Mouse (Mus musculus) liver, embryonic 13.5 days (tissue): ENCODE results near the gene Phb2. TPM values are rescaled to one million over a fixed set of nuclear protein-coding genes. Genes with fewer than 3 reads are reported as not detected.

ENCODE experiments used
- ATAC-seq: fragments of 200-750 bp; cut with Nextera tagmentation; 2 replicates; pipeline ENCODE4 v1.8.0; 2017; ENCODE audit warnings: low read depth, mild to moderate bottlenecking, moderate number of reproducible peaks, moderate library complexity
- DNase-seq: peaks from one replicate; pipeline ENCODE4 v3.0.0; 2022
- H3K27ac ChIP-seq: fragments of 300-500 bp; sonication (generic); 2 replicates; pipeline ENCODE4 v1.5.1; 2015; ENCODE audit warnings: moderate library complexity, mild to moderate bottlenecking, inconsistent platforms
- H3K27me3 ChIP-seq: fragments of 300-500 bp; sonication (generic); 2 replicates; pipeline ENCODE4 v1.6.1; 2015; ENCODE audit warnings: mild to moderate bottlenecking, inconsistent platforms
- H3K36me3 ChIP-seq: fragments of 300-500 bp; sonication (generic); 2 replicates; pipeline ENCODE4 v1.6.1; 2015; ENCODE audit warnings: mild to moderate bottlenecking, inconsistent platforms
- H3K4me1 ChIP-seq: fragments of 300-500 bp; sonication (generic); replicated peaks from 2 replicates; pipeline ENCODE4 v1.6.1; 2015; ENCODE audit warnings: inconsistent platforms
- H3K4me2 ChIP-seq: fragments of 300-500 bp; sonication (generic); 2 replicates; pipeline ENCODE4 v1.6.1; 2015; ENCODE audit warnings: inconsistent platforms, mild to moderate bottlenecking, moderate library complexity
- H3K4me3 ChIP-seq: fragments of 300-500 bp; sonication (generic); replicated peaks from 2 replicates; pipeline ENCODE4 v1.5.1; 2015; ENCODE audit warnings: mild to moderate bottlenecking, inconsistent platforms
- H3K9ac ChIP-seq: fragments of 300-500 bp; sonication (generic); 2 replicates; pipeline ENCODE4 v1.6.1; 2015; ENCODE audit warnings: mild to moderate bottlenecking, inconsistent platforms
- H3K9me3 ChIP-seq: fragments of 300-500 bp; sonication (generic); replicated peaks from 2 replicates; pipeline ENCODE4 v1.6.1; 2016; ENCODE audit warnings: inconsistent platforms
- WGBS: fragments of 180-500 bp; shearing (Covaris S2); methylation state at CpG from one replicate; pipeline ENCODE4 v1.1.7; 2015; ENCODE audit not compliant: insufficient replicate concordance; 5-methylcytosine and 5-hydroxymethylcytosine counted together
- polyA plus RNA-seq: library from polyadenylated mRNA; unstranded; fragments of >200 nt; fragmentation: Nextera tagmentation; extraction: Ambion mirVana; gene quantifications from 2 replicates; pipeline ENCODE4 v1.2.1, GENCODE M21; 2015

Phb2 gene
- polyA plus RNA-seq, 1 experiment from 2014 or later = 356 TPM

DNA sequence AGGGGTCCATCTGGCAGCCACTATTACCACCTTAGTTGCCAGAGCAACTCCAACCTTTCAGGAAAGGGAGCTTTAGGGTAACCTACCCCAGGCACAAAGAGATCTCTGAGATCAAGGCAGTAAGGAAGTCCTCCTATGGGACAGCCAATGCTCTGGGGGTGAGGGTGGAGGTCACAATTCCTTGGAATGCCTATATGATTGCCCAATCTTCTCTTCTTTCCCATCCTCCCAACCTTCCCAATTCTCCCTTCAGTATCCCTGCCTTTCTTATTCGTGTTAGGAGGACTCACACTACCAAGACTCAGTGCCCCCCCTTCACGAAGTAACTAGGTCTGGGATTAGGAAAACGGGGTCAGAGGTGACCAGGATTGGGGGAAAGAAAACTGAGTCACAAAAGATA is 43.2 kb downstream of the Phb2 start:
- Histone ChIP-seq H3K9ac (peak overlapping the region; percentile 74), H3K36me3 (no peaks in the 10 kb centered on the region), H3K4me3 (peak overlapping the region; percentile 67), H3K4me2 (peak overlapping the region; percentile 81), H3K27me3 (peaks cover 79% of the 10 kb centered on the region), H3K9me3 (no peaks in the 10 kb centered on the region), H3K27ac (no peak overlapping the region), H3K4me1 (peaks cover 41% of the 10 kb centered on the region)
- ATAC-seq (no peak), DNase-seq (no peak)
- 17% methylated on average over 3 of the region's 3 CpGs for WGBS

DNA sequence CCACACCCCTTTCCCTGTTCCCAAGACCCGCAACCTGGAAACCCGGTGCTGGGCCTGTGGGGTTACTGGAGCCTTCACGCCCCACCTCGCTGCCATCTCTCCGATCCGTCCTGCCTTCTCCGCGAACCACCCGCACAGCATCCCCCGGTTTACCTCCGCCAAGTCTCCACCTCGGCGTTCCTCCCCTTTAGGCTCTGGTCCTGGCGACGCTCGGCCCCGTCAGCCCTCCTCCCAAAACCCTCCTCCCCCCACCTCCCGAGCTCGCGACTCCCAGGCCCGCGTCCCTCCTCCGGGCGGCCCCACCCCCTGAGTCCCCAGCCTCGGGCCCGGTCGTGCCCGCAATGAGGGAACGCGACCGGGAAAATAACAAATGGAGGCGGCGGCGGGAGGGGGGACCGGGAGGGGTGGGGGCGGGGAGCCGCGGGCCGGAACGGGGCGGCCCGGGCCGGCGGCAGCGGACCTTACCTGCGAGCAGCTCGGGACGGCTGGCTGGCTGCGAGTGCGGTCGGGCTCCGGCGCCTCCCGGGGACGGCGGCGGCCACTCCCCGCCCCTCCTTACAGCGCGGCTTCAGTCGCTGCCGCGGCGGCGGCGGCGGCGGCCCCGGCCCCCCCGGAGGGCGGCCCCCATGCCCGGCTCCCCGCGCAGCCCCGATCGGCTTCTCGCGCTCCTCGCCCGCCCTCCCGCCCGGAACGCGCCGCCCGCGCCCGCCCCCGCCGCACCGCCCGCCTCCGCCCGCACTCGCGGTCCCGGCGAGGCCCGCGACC is 43.9 kb downstream of the Phb2 start, which contains the start of the genes Gm45234 and Atn1:
Gene Gm45234 (minus strand): TSS at position 191 of the 765 bp plus-strand sequence.
Gene Atn1 (minus strand): TSS at position 694 of the 765 bp plus-strand sequence.
- Histone ChIP-seq H3K4me2 (peak within 1 kb of the TSS; percentile 81), H3K27me3 (peaks cover 86% of the 10 kb centered on the region), H3K27ac (peak within 1 kb of the TSS; percentile 73), H3K9me3 (no peaks in the 10 kb centered on the region), H3K36me3 (no peaks in the 10 kb centered on the region), H3K4me3 (peak within 1 kb of the TSS; percentile 67), H3K9ac (peak within 1 kb of the TSS; percentile 74), H3K4me1 (peaks cover 41% of the 10 kb centered on the region)
- no peak for DNase-seq
- ATAC-seq = peak; percentile 57
- under 1% methylated on average over 69 of the region's 100 CpGs for WGBS

DNA sequence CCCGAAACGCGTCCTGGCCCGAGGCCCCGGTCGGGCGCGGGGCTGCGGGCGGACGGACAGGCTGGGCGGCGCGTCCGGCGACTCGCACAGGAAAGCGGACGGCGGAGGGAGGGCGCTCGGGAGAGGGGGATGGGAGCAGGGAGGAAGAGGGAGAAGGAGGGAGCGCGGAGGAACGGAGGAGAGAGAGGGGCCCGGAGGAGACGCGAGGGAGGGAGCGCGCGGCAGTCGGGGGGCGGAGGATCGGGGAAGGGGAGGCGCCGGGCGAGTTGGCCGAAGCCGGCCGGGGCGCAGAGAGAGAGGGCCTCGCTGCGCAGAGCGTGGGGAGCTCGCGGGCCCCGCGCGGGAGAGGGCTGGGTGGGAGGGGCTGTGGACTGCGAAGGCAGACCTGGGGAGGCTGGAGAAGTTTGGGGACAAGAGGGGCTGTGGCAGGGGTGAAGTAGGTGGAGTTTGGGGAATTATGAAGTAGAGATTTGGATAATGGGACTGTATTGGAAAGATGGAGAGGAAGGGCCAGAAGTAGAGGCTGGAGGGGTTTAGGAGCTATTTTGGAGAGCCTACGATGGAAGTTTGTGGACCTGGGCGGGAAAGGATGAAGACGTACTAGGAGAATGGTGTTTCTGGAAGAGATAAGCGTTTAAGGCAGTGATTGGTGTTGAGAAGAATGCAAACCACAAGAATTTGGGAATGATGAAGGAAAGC is 44.7 kb downstream of the Phb2 start:
- Histone ChIP-seq H3K4me1 (peaks cover 38% of the 10 kb centered on the region), H3K9ac (peak overlapping the region; percentile 74), H3K4me2 (peak overlapping the region; percentile 81), H3K4me3 (peak overlapping the region; percentile 67), H3K9me3 (no peaks in the 10 kb centered on the region), H3K36me3 (no peaks in the 10 kb centered on the region), H3K27me3 (peaks cover 94% of the 10 kb centered on the region), H3K27ac (peak overlapping the region; percentile 73)
- ATAC-seq = peak; percentile 39; the same call in 1 of the 2 replicates
- WGBS = 2% methylated on average over 40 of the region's 54 CpGs
- DNase-seq = no peak

DNA sequence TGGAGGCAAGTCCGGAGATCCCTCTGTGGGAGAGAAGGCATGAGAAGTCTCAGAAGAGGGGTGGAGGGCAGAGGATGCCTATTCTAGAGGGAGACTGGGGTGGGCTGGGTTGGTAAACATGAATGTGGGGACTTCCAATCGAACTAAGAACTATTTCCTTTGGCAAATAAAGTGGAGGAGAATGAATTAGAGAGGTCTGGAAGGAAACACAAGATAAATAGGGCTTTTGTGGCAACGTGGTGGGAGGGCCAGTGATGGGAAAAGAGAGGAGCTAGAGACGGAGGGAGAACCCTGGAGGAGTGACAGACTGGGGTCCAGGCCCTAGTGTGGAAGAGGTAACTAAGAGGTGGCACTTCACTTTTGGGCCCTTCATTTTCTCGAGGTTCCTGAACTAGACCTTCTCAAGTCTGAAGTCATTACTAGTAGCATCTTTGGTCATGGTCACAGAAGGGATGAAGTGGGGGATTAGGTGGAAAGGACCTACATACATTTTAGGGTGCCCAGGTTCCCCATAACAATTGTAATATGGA is 45.3 kb downstream of the Phb2 start:
- Histone ChIP-seq H3K9me3 (no peaks in the 10 kb centered on the region), H3K4me2 (peak overlapping the region; percentile 81), H3K36me3 (no peaks in the 10 kb centered on the region), H3K27me3 (peaks cover 98% of the 10 kb centered on the region), H3K4me3 (peak overlapping the region; percentile 67), H3K27ac (0 out of 2 replicates have a peak overlapping the region, but pooled peaks have one; percentile 47), H3K4me1 (peaks cover 38% of the 10 kb centered on the region), H3K9ac (0 out of 2 replicates have a peak overlapping the region, but pooled peaks have one; percentile 74)
- ATAC-seq (no peak), DNase-seq (no peak)
- 25% methylated on average over 5 of the region's 5 CpGs for WGBS

DNA sequence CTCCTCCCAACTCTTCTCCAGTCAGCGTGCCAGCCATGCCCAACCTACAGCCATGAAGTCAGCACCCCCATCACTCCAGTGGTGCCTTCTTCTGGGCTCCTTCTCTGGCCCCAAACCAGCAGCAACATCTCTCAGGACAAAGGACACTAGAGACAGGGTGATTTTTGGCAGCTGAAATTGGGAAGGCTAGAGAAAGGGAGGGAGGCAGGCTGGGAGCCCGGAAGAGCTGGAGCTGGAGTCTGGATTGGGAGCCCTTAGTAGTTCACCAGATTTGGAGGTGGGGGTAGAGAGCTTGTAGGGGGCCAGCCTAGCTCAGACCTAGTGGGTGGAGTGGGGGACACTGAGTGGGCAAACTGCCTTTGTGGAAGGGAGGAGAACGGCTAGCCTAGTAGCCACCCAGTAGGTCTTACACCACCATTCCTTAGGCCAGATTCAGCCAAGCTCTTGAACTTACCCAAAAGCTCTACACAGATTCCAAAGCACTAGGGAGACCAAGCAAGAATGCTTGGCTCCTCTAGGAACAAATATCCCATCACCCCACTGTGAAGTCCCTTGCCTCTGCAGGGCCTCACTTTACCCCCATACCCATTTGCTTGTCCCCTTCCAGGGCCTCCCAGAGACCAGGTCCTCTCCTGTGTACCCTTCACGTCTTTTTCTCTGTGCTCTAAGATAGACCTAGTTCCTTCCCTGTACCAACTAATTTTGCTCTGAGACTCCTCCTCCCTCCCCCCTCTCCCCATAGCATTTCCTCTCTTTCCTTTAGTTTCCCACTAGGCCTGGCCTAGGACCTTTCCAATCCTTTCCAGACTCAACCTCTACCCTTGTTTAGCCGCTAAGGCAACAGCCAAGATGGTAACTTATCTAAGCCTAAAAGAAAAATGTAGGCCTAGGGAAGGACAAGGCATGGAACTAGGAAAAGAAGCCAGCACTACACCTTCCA is 46.0 kb downstream of the Phb2 start:
- DNase-seq = no peak
- Histone ChIP-seq H3K4me1 (peaks cover 38% of the 10 kb centered on the region), H3K9me3 (no peaks in the 10 kb centered on the region), H3K4me2 (peak overlapping the region; percentile 81), H3K27ac (peak overlapping the region; percentile 47; the same call in 1 of the 2 replicates), H3K9ac (no peak overlapping the region), H3K36me3 (no peaks in the 10 kb centered on the region), H3K27me3 (peaks cover 100% of the 10 kb centered on the region), H3K4me3 (peak overlapping the region; percentile 67; the same call in 1 of the 2 replicates)
- ATAC-seq = no peak
- 51% methylated on average over 5 of the region's 5 CpGs for WGBS

DNA sequence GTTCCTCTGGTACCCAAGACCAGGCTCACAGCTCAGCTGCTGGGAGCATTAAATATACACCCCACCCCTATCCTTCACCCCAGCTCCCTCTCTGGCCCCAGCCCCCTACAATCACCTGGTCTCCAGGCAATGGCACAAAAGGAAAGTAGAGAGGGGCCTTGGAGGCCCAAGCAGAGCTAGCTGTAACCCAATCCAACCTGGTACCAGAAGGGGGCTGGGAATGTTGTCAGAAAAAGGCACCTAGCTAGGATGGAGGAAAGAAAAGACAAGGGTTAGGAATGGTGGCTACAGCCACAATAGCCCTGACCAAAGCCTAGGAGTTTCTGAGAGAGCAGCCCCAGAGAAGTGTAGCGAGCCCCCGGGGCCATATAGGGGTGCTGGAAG is 46.7 kb downstream of the Phb2 start:
- Histone ChIP-seq H3K27ac (peak overlapping the region; percentile 47; the same call in 1 of the 2 replicates), H3K4me2 (peak overlapping the region; percentile 23; the same call in 1 of the 2 replicates), H3K4me1 (peaks cover 38% of the 10 kb centered on the region), H3K36me3 (no peaks in the 10 kb centered on the region), H3K27me3 (peaks cover 100% of the 10 kb centered on the region), H3K9me3 (no peaks in the 10 kb centered on the region), H3K4me3 (no peak overlapping the region), H3K9ac (no peak overlapping the region)
- ATAC-seq (no peak), DNase-seq (no peak)
- 46% methylated on average over 2 of the region's 2 CpGs for WGBS

DNA sequence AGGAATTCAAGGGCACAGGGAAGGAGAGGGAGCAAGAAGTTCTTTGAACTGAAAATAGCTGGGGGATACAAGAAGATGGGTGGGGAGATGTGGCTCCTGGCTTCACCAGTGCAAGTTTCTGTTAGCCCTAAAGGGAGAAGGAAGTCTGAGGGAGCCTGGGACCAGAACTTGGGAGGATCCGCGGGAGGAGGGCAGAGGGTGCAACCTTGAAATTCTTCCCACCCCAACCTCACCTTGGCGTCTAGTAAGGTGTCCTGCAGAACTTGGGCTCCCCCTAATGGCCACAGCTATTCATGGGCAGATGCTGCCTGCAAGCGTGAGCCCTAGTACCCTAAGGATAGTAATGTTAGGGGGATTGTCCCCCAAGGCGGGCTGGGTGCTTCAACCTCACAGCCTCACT is 47.1 kb downstream of the Phb2 start:
- Histone ChIP-seq H3K9ac (no peak overlapping the region), H3K4me2 (peak overlapping the region; percentile 23; the same call in 1 of the 2 replicates), H3K27me3 (peaks cover 100% of the 10 kb centered on the region), H3K27ac (no peak overlapping the region), H3K4me3 (no peak overlapping the region), H3K9me3 (no peaks in the 10 kb centered on the region), H3K36me3 (no peaks in the 10 kb centered on the region), H3K4me1 (peaks cover 35% of the 10 kb centered on the region)
- peak; percentile 36; the same call in 1 of the 2 replicates for ATAC-seq
- peak; percentile 69 for DNase-seq
- WGBS = 0% methylated on average over 5 of the region's 5 CpGs

DNA sequence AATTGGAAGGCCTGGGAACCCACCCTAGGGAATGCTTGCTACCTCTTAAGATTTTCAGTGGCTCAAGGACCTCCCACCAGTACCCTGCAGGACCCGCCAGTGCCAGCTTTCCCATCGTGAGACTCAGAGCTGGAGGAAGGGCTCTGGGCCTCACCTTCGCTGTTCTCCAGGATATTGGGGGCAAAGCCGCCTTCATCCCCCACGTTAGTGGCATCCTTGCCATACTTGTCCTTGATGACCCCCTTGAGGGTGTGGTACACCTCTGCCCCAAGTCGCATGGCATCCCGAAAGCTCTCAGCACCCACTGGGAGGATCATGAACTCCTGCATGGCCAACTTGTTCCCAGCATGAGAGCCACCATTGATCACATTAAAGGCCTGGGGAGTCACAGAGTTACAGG is 53.8 kb downstream of the Phb2 start:
- H3K27ac ChIP-seq = no peak overlapping the region
- H3K4me1 ChIP-seq = peaks cover 20% of the 10 kb centered on the region
- DNase-seq = no peak
- H3K4me2 ChIP-seq = no peak overlapping the region
- H3K36me3 ChIP-seq = no peaks in the 10 kb centered on the region
- ATAC-seq = no peak
- no peaks in the 10 kb centered on the region for H3K9me3 ChIP-seq
- 69% methylated on average over 7 of the region's 7 CpGs for WGBS
- H3K27me3 ChIP-seq = peaks cover 89% of the 10 kb centered on the region
- H3K9ac ChIP-seq = no peak overlapping the region
- no peak overlapping the region for H3K4me3 ChIP-seq
